In genomic region chr6:92869582-92870219, GRCm38 (mm10) we compare ENCODE assay signal across 11 mouse cellular contexts. TPM values are rescaled to one million over a fixed set of nuclear protein-coding genes. Genes with fewer than 3 reads are reported as not detected.
DNase-seq lines count a peak whose midpoint lies in the region; ATAC-seq and TF ChIP-seq lines count a peak whose summit lies in the region.
"Had no signal": no experiment of that assay in that cellular context is flagged by ENCODE, and none has a peak within 500 bp of the region (broad histone marks: within the 10 kb centered on the region; RNA-seq: fewer than 3 reads in every experiment).

No protein-coding gene starts in this region.

- H3K36me3 ChIP-seq in embryonic facial prominence, embryonic 15.5 days, result peaks cover 3% of the 10 kb centered on the region; the same call in 1 of the 2 replicates
- H3K36me3 ChIP-seq in small intestine, adult 2 months (ENCODE audit: control insufficient read depth, insufficient read depth, low read length), result no peaks in the 10 kb centered on the region
- no peaks in the 10 kb centered on the region for H3K36me3 ChIP-seq in midbrain, embryonic 15.5 days (replicated peaks)
- no peaks in the 10 kb centered on the region for H3K36me3 ChIP-seq in forebrain, embryonic 15.5 days
- H3K36me3 ChIP-seq: G1E; hindbrain, embryonic 15.5 days; midbrain, embryonic 10.5 days had no signal

- no peak overlapping the region for H3K4me3 ChIP-seq in layer of hippocampus, adult 2 months
- no peak overlapping the region for H3K4me3 ChIP-seq in embryonic facial prominence, embryonic 15.5 days (replicated peaks)
- no peak overlapping the region for H3K4me3 ChIP-seq in small intestine, adult 2 months (ENCODE audit: low read depth, low read length)
- H3K4me3 ChIP-seq in midbrain, embryonic 15.5 days, result no peak overlapping the region
- H3K4me3 ChIP-seq in forebrain, embryonic 15.5 days, result no peak overlapping the region
- H3K4me3 ChIP-seq: hindbrain, embryonic 15.5 days; midbrain, embryonic 10.5 days had no signal

- H3K9me3 ChIP-seq in embryonic facial prominence, embryonic 15.5 days (replicated peaks), result no peaks in the 10 kb centered on the region
- H3K9me3 ChIP-seq in midbrain, embryonic 15.5 days, result no peaks in the 10 kb centered on the region
- no peaks in the 10 kb centered on the region for H3K9me3 ChIP-seq in forebrain, embryonic 15.5 days
- H3K9me3 ChIP-seq: hindbrain, embryonic 15.5 days; midbrain, embryonic 10.5 days had no signal

- 0 out of 2 replicates have a peak overlapping the region, but pooled peaks have one; percentile 1 for H3K4me2 ChIP-seq in embryonic facial prominence, embryonic 15.5 days (replicated peaks)
- H3K4me2 ChIP-seq in midbrain, embryonic 15.5 days, result no peak overlapping the region
- H3K4me2 ChIP-seq in forebrain, embryonic 15.5 days (replicated peaks), result no peak overlapping the region
- H3K4me2 ChIP-seq: hindbrain, embryonic 15.5 days had no signal

- peak overlapping the region; percentile 63 for H3K27ac ChIP-seq in layer of hippocampus, adult 2 months
- H3K27ac ChIP-seq in embryonic facial prominence, embryonic 15.5 days (replicated peaks), result peak overlapping the region; percentile 60
- peak overlapping the region; percentile 40 for H3K27ac ChIP-seq in small intestine, adult 2 months (ENCODE audit: insufficient read depth, low read depth, low read length)
- no peak overlapping the region for H3K27ac ChIP-seq in midbrain, embryonic 15.5 days
- H3K27ac ChIP-seq in forebrain, embryonic 15.5 days (replicated peaks), result no peak overlapping the region
- H3K27ac ChIP-seq: hindbrain, embryonic 15.5 days; midbrain, embryonic 10.5 days had no signal

- no peak for DNase-seq in layer of hippocampus, adult 2 months (ENCODE audit: low spot score in 2 of 2)
- DNase-seq in layer of hippocampus, adult 9-10 months (ENCODE audit: low spot score), result no peak
- DNase-seq in kidney, postnatal 10 days, result peak; percentile 35
- no peak for DNase-seq in cerebellum, adult 18-20 months

- H3K9ac ChIP-seq in embryonic facial prominence, embryonic 15.5 days, result no peak overlapping the region
- no peak overlapping the region for H3K9ac ChIP-seq in midbrain, embryonic 15.5 days
- H3K9ac ChIP-seq in forebrain, embryonic 15.5 days (replicated peaks), result no peak overlapping the region
- H3K9ac ChIP-seq: hindbrain, embryonic 15.5 days had no signal

- TF ChIP-seq CTCF in layer of hippocampus, adult 2 months (conservative IDR thresholded peaks at IDR 0.05), result no peak
- TF ChIP-seq CTCF in small intestine, adult 2 months (IDR thresholded peaks at IDR 0.05; ENCODE audit: extremely low read depth, insufficient read length, insufficient replicate concordance, low read depth, low read length), result no peak

- no peak; the same call in 1 of the 2 replicates for ATAC-seq in embryonic facial prominence, embryonic 15.5 days (ENCODE audit: insufficient number of reproducible peaks, low FRiP score, low TSS enrichment, low read depth)
- ATAC-seq in midbrain, embryonic 15.5 days (replicated peaks), result no peak
- no peak for ATAC-seq in forebrain, embryonic 15.5 days (replicated peaks)

- 29% methylated on average over 16 of the region's 16 CpGs for WGBS in embryonic facial prominence, embryonic 15.5 days
- WGBS in small intestine, adult 2 months, result 34% methylated on average over 16 of the region's 16 CpGs
- WGBS in midbrain, embryonic 15.5 days, result 76% methylated on average over 16 of the region's 16 CpGs
- WGBS in forebrain, embryonic 15.5 days, result 78% methylated on average over 16 of the region's 16 CpGs

- H3K4me1 ChIP-seq in embryonic facial prominence, embryonic 15.5 days, result peaks cover 13% of the 10 kb centered on the region
- no peaks in the 10 kb centered on the region for H3K4me1 ChIP-seq in small intestine, adult 2 months (ENCODE audit: control insufficient read depth, insufficient read depth, insufficient read length, low read length)
- H3K4me1 ChIP-seq in midbrain, embryonic 15.5 days, result peaks cover 3% of the 10 kb centered on the region; the same call in 1 of the 2 replicates
- peaks cover 8% of the 10 kb centered on the region for H3K4me1 ChIP-seq in forebrain, embryonic 15.5 days

- no peak for TF ChIP-seq POLR2A in small intestine, adult 2 months (IDR thresholded peaks at IDR 0.05; ENCODE audit: low read depth, low read length)

- no peaks in the 10 kb centered on the region for H3K27me3 ChIP-seq in embryonic facial prominence, embryonic 15.5 days
- H3K27me3 ChIP-seq in small intestine, adult 2 months (ENCODE audit: control insufficient read depth, insufficient read depth, low read length), result no peaks in the 10 kb centered on the region
- no peaks in the 10 kb centered on the region for H3K27me3 ChIP-seq in midbrain, embryonic 15.5 days (replicated peaks)
- H3K27me3 ChIP-seq in forebrain, embryonic 15.5 days, result no peaks in the 10 kb centered on the region
- H3K27me3 ChIP-seq: hindbrain, embryonic 15.5 days had no signal

RNA-seq across cellular contexts. Expression of gene Gm15737, which starts 0.5 kb away (rescaled TPM):
- not detected for total RNA-seq in layer of hippocampus, adult 2 months (2021)
- 0.07 and 0.14 TPM in 2 replicates for polyA plus RNA-seq in embryonic facial prominence, embryonic 15.5 days (2015; fragmentation: Nextera tagmentation; extraction: Ambion mirVana)
- not detected in 2 replicates for polyA plus RNA-seq in small intestine, adult 2 months (2012; rRNA removed)
- not detected in 2 replicates for polyA plus RNA-seq in midbrain, embryonic 15.5 days (2015; fragmentation: Nextera tagmentation; extraction: Ambion mirVana)
- not detected in 2 replicates for polyA plus RNA-seq in forebrain, embryonic 15.5 days (2015; fragmentation: Nextera tagmentation; extraction: Ambion mirVana)
- polyA plus RNA-seq: G1E; hindbrain, embryonic 15.5 days; midbrain, embryonic 10.5 days had no signal

RNA-seq across cellular contexts. Expression of gene A730049H05Rik, which starts 53.4 kb away (rescaled TPM):
- under 1 TPM; 0.15 to 0.27 TPM for total RNA-seq in layer of hippocampus, adult 2 months (2021)
- 0.63 and 0.87 TPM in 2 replicates for polyA plus RNA-seq in embryonic facial prominence, embryonic 15.5 days (2015; fragmentation: Nextera tagmentation; extraction: Ambion mirVana)
- not detected in 2 replicates for polyA plus RNA-seq in small intestine, adult 2 months (2012; rRNA removed)
- polyA plus RNA-seq in midbrain, embryonic 15.5 days (2015; fragmentation: Nextera tagmentation; extraction: Ambion mirVana), result 0.40 and 0.60 TPM in 2 replicates
- polyA plus RNA-seq in forebrain, embryonic 15.5 days (2015; fragmentation: Nextera tagmentation; extraction: Ambion mirVana), result 0.28 and 0.41 TPM in 2 replicates
- polyA plus RNA-seq: G1E had no signal

Comparison
In these comparisons a context has a peak if more than half of its experiments do, and no peak if none do; other contexts are left out.
1. H3K27ac ChIP-seq: peak in layer of hippocampus, adult 2 months (single experiment), embryonic facial prominence, embryonic 15.5 days (single experiment) and small intestine, adult 2 months (single experiment); none in midbrain, embryonic 15.5 days (single experiment) and forebrain, embryonic 15.5 days (single experiment).